Mouse (Mus musculus) heart, embryonic 12.5 days (tissue): ENCODE measurements at regions not wholly inside any gene's neighbourhood (a gene's known extent, or its start where the extent isn't known, plus 50 kb on each side); places are given as distances from the start of the nearest gene placed in this dataset.

Experiments
- ATAC-seq: fragments of 200-750 bp; cut with Nextera tagmentation; 2 replicates; pipeline ENCODE4 v1.8.0; 2017; ENCODE audit warnings: moderate TSS enrichment, moderate library complexity; ENCODE audit not compliant: insufficient number of reproducible peaks, low FRiP score
- H3K27ac ChIP-seq: fragments of 300-500 bp; sonication (generic); 2 replicates; pipeline ENCODE4 v1.5.1; 2016; ENCODE audit warnings: mild to moderate bottlenecking, moderate library complexity; ENCODE audit not compliant: poor library complexity, severe bottlenecking
- H3K27me3 ChIP-seq: fragments of 300-500 bp; sonication (generic); replicated peaks from 2 replicates; pipeline ENCODE4 v1.6.1; 2016; ENCODE audit warnings: mild to moderate bottlenecking, moderate library complexity
- H3K36me3 ChIP-seq: fragments of 300-500 bp; sonication (generic); 2 replicates; pipeline ENCODE4 v1.6.1; 2016; ENCODE audit warnings: mild to moderate bottlenecking, moderate library complexity
- H3K4me1 ChIP-seq: fragments of 300-500 bp; sonication (generic); replicated peaks from 2 replicates; pipeline ENCODE4 v1.6.1; 2016; ENCODE audit warnings: mild to moderate bottlenecking
- H3K4me2 ChIP-seq: fragments of 300-500 bp; sonication (generic); 2 replicates; pipeline ENCODE4 v1.6.1; 2016; ENCODE audit warnings: mild to moderate bottlenecking, moderate library complexity
- H3K4me3 ChIP-seq: fragments of 300-500 bp; sonication (generic); 2 replicates; pipeline ENCODE4 v1.5.1; 2016; ENCODE audit warnings: mild to moderate bottlenecking
- H3K9ac ChIP-seq: fragments of 300-500 bp; sonication (generic); 2 replicates; pipeline ENCODE4 v1.6.1; 2016; ENCODE audit warnings: mild to moderate bottlenecking, moderate library complexity
- H3K9me3 ChIP-seq: fragments of 300-500 bp; sonication (generic); replicated peaks from 2 replicates; pipeline ENCODE4 v1.6.1; 2016; ENCODE audit warnings: mild to moderate bottlenecking, moderate library complexity
- WGBS: fragments of 180-500 bp; shearing (Covaris S2); methylation state at CpG from one replicate; pipeline ENCODE4 v1.1.7; 2016; 5-methylcytosine and 5-hydroxymethylcytosine counted together

DNA sequence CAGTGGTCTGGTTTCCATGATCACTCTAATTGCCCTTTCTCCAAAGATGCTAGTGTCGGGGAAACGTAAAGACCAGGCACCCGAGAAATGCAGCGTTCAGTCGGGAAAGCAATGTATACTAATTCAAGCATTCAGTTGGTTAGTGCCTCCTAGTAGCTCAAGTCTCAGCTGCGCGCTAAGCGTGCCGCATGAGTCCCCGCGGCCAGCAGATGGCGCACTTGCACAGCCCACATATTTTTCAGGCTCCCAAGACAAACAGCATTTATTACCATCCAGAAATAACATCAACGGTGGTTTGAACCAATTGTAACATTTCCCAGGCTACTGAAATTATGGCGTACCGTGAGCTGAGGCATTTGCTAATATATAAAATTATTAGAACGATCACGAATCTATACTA lies 222.3 kb downstream of the Brms1l start:
- ATAC-seq = no peak
- H3K4me1 ChIP-seq = no peaks in the 10 kb centered on the region
- no peaks in the 10 kb centered on the region for H3K9me3 ChIP-seq
- WGBS = 15% methylated on average over 17 of the region's 17 CpGs
- H3K4me2 ChIP-seq = no peak overlapping the region
- no peaks in the 10 kb centered on the region; the same call in 1 of the 2 replicates for H3K27me3 ChIP-seq
- H3K9ac ChIP-seq = no peak overlapping the region
- no peak overlapping the region for H3K27ac ChIP-seq
- no peaks in the 10 kb centered on the region for H3K36me3 ChIP-seq
- H3K4me3 ChIP-seq = no peak overlapping the region

GRCm38 (mm10) chr12:56055382-56055781 lies 219.3 kb downstream of the Brms1l start:
- Histone ChIP-seq H3K9ac (no peak overlapping the region), H3K27me3 (no peaks in the 10 kb centered on the region; the same call in 1 of the 2 replicates), H3K27ac (no peak overlapping the region), H3K4me2 (no peak overlapping the region), H3K4me3 (no peak overlapping the region), H3K4me1 (no peaks in the 10 kb centered on the region), H3K9me3 (0 out of 2 replicates have a peak, but pooled peaks cover 7% of the 10 kb centered on the region), H3K36me3 (no peaks in the 10 kb centered on the region)
- ATAC-seq = no peak
- WGBS = 61% methylated on average over 6 of the region's 6 CpGs

DNA sequence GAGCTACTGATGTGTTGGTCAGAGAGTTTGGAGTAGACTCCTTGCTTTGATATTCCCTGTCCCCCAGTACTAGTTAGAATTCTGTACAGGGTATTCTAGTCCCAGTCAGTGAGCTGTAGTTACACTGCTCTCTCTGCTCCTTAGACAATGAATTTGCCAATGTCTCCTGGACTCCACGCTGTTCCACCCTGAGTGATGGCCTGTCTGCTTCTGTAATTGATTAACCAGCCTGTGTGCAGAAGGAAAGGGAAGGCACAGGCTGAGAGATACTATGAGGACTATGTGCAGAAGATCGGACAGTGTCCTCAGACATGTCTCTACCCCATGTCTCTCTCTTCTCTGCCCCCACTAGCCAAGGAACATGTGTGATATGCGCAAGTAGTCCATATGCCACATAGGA lies 209.9 kb downstream of the Brms1l start:
- no peaks in the 10 kb centered on the region for H3K36me3 ChIP-seq
- no peak overlapping the region for H3K4me3 ChIP-seq
- no peak overlapping the region for H3K4me2 ChIP-seq
- H3K4me1 ChIP-seq = no peaks in the 10 kb centered on the region
- no peak overlapping the region for H3K27ac ChIP-seq
- H3K27me3 ChIP-seq = no peaks in the 10 kb centered on the region
- no peak for ATAC-seq
- H3K9me3 ChIP-seq = 0 out of 2 replicates have a peak, but pooled peaks cover 8% of the 10 kb centered on the region
- WGBS = 79% methylated on average over 3 of the region's 3 CpGs
- H3K9ac ChIP-seq = no peak overlapping the region

- Histone ChIP-seq H3K27ac (no peak overlapping the region), H3K4me1 (no peaks in the 10 kb centered on the region), H3K27me3 (no peaks in the 10 kb centered on the region), H3K9ac (no peak overlapping the region), H3K9me3 (no peaks in the 10 kb centered on the region), H3K4me3 (no peak overlapping the region), H3K36me3 (no peaks in the 10 kb centered on the region), H3K4me2 (no peak overlapping the region)
- WGBS = 27% methylated on average over 7 of the region's 7 CpGs
- ATAC-seq = no peak
These were observed 184.9 kb downstream of the Brms1l start for GRCm38 (mm10) chr12:56020954-56021514.

GRCm38 (mm10) chr12:56020547-56020946 lies 184.4 kb downstream of the Brms1l start:
- no peak overlapping the region for H3K4me3 ChIP-seq
- no peak overlapping the region for H3K9ac ChIP-seq
- no peak overlapping the region for H3K4me2 ChIP-seq
- no peaks in the 10 kb centered on the region for H3K36me3 ChIP-seq
- no peaks in the 10 kb centered on the region for H3K27me3 ChIP-seq
- ATAC-seq = no peak
- H3K4me1 ChIP-seq = no peaks in the 10 kb centered on the region
- H3K9me3 ChIP-seq = no peaks in the 10 kb centered on the region
- 28% methylated on average over 1 of the region's 1 CpGs for WGBS
- no peak overlapping the region for H3K27ac ChIP-seq

GRCm38 (mm10) chr12:56009976-56010375 lies 173.9 kb downstream of the Brms1l start:
- Histone ChIP-seq H3K36me3 (no peaks in the 10 kb centered on the region), H3K9me3 (no peaks in the 10 kb centered on the region), H3K9ac (no peak overlapping the region), H3K27ac (no peak overlapping the region), H3K4me1 (no peaks in the 10 kb centered on the region), H3K4me3 (no peak overlapping the region), H3K27me3 (no peaks in the 10 kb centered on the region), H3K4me2 (no peak overlapping the region)
- 66% methylated on average over 4 of the region's 4 CpGs for WGBS
- no peak for ATAC-seq

DNA sequence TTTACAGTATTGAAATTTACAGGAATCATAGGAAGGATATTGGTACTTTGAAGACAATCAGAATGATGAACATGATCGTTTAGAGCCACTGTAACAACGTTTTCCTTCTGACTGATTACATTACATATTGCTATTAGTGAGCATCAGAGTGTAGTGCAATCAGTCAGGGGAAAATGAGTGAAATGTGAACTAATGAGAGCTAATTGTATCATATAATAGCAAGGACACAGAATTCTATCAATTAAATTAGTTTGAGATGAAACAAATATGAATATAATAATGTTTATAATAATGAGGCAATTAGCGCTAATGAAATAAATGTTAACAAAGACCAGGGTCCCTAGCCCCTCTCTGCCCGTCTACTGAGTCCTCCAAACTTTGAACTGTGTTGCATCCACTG lies 169.7 kb downstream of the Brms1l start:
- Histone ChIP-seq H3K27me3 (no peaks in the 10 kb centered on the region), H3K9me3 (no peaks in the 10 kb centered on the region), H3K4me2 (no peak overlapping the region), H3K36me3 (no peaks in the 10 kb centered on the region), H3K27ac (no peak overlapping the region), H3K4me3 (no peak overlapping the region), H3K4me1 (no peaks in the 10 kb centered on the region), H3K9ac (no peak overlapping the region)
- no peak for ATAC-seq
- 75% methylated on average over 4 of the region's 4 CpGs for WGBS

DNA sequence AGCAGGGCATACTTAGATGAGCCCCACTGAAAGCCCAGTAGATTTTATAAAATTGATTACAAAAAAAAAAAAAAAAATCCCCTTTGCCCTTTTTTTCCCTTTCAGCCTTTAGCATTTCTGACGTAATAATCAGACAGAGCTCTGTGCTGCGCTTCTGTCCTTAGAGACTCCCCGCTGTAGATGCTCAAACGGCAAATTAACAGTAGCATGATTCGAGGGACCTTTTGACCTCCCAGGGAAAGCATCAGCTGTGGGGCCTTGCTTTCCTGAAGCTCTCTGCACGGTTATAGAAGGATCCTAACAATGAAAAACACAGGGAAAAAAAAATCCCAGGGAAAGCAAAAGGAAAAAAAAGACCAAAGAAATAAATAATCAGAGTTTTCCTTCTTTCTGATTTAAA lies 169.2 kb downstream of the Brms1l start:
- no peak overlapping the region for H3K27ac ChIP-seq
- H3K9me3 ChIP-seq = no peaks in the 10 kb centered on the region
- ATAC-seq = no peak
- no peak overlapping the region for H3K4me2 ChIP-seq
- H3K4me3 ChIP-seq = no peak overlapping the region
- 55% methylated on average over 6 of the region's 6 CpGs for WGBS
- H3K27me3 ChIP-seq = no peaks in the 10 kb centered on the region
- H3K36me3 ChIP-seq = no peaks in the 10 kb centered on the region
- H3K4me1 ChIP-seq = no peaks in the 10 kb centered on the region
- no peak overlapping the region for H3K9ac ChIP-seq

DNA sequence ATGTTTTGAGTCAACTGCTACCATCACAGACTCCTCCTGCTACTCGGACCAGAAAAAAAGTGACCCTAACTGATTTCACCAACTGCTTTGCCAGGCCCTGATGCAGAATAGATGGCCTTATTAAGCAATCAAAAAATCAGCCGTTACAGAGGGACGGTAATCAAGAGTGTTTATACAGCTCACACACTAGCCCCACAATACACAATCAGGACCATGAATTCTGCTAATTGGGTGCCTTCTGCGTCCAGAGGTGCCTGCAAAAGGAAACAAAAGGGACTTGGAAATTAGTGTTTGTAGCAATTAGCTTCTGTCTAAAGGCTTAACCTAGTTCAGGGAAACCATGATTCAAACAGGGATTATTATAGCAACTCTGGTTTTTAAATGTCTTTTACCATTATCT lies 168.4 kb downstream of the Brms1l start:
- Histone ChIP-seq H3K9ac (no peak overlapping the region), H3K4me2 (no peak overlapping the region), H3K9me3 (no peaks in the 10 kb centered on the region), H3K4me1 (no peaks in the 10 kb centered on the region), H3K4me3 (no peak overlapping the region), H3K27me3 (no peaks in the 10 kb centered on the region), H3K36me3 (no peaks in the 10 kb centered on the region), H3K27ac (no peak overlapping the region)
- no peak for ATAC-seq
- WGBS = 59% methylated on average over 4 of the region's 4 CpGs

DNA sequence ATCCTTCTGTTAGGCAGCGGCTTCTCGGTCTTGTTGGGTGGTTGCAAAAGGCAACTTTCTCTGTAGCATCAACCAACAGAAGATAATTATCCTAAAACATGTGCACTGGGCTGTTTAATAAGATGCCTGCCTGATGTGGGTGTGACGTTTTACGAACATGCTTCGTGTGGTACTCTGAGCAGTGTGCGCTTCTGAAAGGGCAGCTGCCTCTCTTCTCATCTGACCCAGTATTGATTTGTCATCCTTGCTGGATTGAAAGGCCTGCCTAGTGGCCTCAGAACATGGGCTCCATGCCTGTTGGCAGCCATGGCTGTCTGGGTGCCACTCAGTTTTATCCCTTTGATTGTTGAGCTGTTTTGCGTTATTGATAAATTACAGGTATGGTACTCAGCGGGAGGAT lies 167.4 kb downstream of the Brms1l start:
- no peak overlapping the region for H3K4me3 ChIP-seq
- H3K27me3 ChIP-seq = no peaks in the 10 kb centered on the region
- no peak for ATAC-seq
- H3K9ac ChIP-seq = no peak overlapping the region
- no peaks in the 10 kb centered on the region for H3K4me1 ChIP-seq
- no peak overlapping the region for H3K27ac ChIP-seq
- H3K36me3 ChIP-seq = no peaks in the 10 kb centered on the region
- H3K9me3 ChIP-seq = no peaks in the 10 kb centered on the region
- H3K4me2 ChIP-seq = no peak overlapping the region
- WGBS = 87% methylated on average over 8 of the region's 8 CpGs

- Histone ChIP-seq H3K36me3 (no peaks in the 10 kb centered on the region), H3K4me1 (no peaks in the 10 kb centered on the region), H3K27me3 (no peaks in the 10 kb centered on the region), H3K9me3 (no peaks in the 10 kb centered on the region), H3K27ac (no peak overlapping the region), H3K4me2 (no peak overlapping the region), H3K9ac (no peak overlapping the region), H3K4me3 (no peak overlapping the region)
- WGBS = 68% methylated on average over 3 of the region's 3 CpGs
- no peak for ATAC-seq
These were observed 160.7 kb downstream of the Brms1l start for GRCm38 (mm10) chr12:55996585-55997377.
